Mouse (Mus musculus) liver, embryonic 16.5 days (tissue): ENCODE measurements at regions not wholly inside any gene's neighbourhood (a gene's known extent, or its start where the extent isn't known, plus 50 kb on each side); places are given as distances from the start of the nearest gene placed in this dataset.
"Not testable (repeated sequence)": the region's sequence is repeated elsewhere in the genome, so short reads cannot be mapped to it uniquely, and the experiment has no call there.

Experiments
- ATAC-seq: fragments of 200-750 bp; cut with Nextera tagmentation; 2 replicates; pipeline ENCODE4 v1.8.0; 2017; ENCODE audit warnings: low read depth, mild to moderate bottlenecking, moderate number of reproducible peaks, moderate library complexity
- H3K27ac ChIP-seq: fragments of 300-500 bp; sonication (generic); 2 replicates; pipeline ENCODE4 v1.5.1; 2014; ENCODE audit warnings: mild to moderate bottlenecking, low read length
- H3K27me3 ChIP-seq: fragments of 300-500 bp; sonication (generic); 2 replicates; pipeline ENCODE4 v1.6.1; 2014; ENCODE audit warnings: low read depth, low read length, mixed read lengths; ENCODE audit not compliant: control insufficient read depth, insufficient read depth
- H3K36me3 ChIP-seq: fragments of 300-500 bp; sonication (generic); 2 replicates; pipeline ENCODE4 v1.6.1; 2014; ENCODE audit warnings: mild to moderate bottlenecking; ENCODE audit not compliant: control insufficient read depth, insufficient read depth
- H3K4me1 ChIP-seq: fragments of 300-500 bp; sonication (generic); 2 replicates; pipeline ENCODE4 v1.6.1; 2014; ENCODE audit warnings: low read depth, low read length, mixed read lengths; ENCODE audit not compliant: control insufficient read depth
- H3K4me2 ChIP-seq: fragments of 300-500 bp; sonication (generic); 2 replicates; pipeline ENCODE4 v1.6.1; 2014; ENCODE audit warnings: low read depth, low read length, mixed read lengths
- H3K4me3 ChIP-seq: fragments of 300-500 bp; sonication (generic); 2 replicates; pipeline ENCODE4 v1.5.1; 2014; ENCODE audit warnings: low read depth, mild to moderate bottlenecking, low read length
- H3K9ac ChIP-seq: fragments of 300-500 bp; sonication (generic); 2 replicates; pipeline ENCODE4 v1.6.1; 2014; ENCODE audit warnings: low read depth, low read length
- H3K9me3 ChIP-seq: fragments of 300-500 bp; sonication (generic); replicated peaks from 2 replicates; pipeline ENCODE4 v1.6.1; 2016; ENCODE audit warnings: low read length; ENCODE audit not compliant: control insufficient read depth
- WGBS: fragments of 180-500 bp; shearing (Covaris S2); extraction: QIAGEN DNeasy Blood & Tissue Kit; methylation state at CpG from one replicate; pipeline ENCODE4 v1.1.7; 2014; ENCODE audit not compliant: insufficient replicate concordance; 5-methylcytosine and 5-hydroxymethylcytosine counted together

GRCm38 (mm10) chr11:20390622-20391021 is 58.1 kb upstream of the Slc1a4 start:
- no peaks in the 10 kb centered on the region for H3K36me3 ChIP-seq
- WGBS = 56% methylated on average over 3 of the region's 3 CpGs
- no peak overlapping the region for H3K27ac ChIP-seq
- H3K4me1 ChIP-seq = no peaks in the 10 kb centered on the region
- no peak overlapping the region for H3K4me3 ChIP-seq
- H3K27me3 ChIP-seq = no peaks in the 10 kb centered on the region
- H3K9ac ChIP-seq = no peak overlapping the region
- no peak for ATAC-seq
- H3K4me2 ChIP-seq = no peak overlapping the region
- H3K9me3 ChIP-seq = peaks cover 3% of the 10 kb centered on the region

DNA sequence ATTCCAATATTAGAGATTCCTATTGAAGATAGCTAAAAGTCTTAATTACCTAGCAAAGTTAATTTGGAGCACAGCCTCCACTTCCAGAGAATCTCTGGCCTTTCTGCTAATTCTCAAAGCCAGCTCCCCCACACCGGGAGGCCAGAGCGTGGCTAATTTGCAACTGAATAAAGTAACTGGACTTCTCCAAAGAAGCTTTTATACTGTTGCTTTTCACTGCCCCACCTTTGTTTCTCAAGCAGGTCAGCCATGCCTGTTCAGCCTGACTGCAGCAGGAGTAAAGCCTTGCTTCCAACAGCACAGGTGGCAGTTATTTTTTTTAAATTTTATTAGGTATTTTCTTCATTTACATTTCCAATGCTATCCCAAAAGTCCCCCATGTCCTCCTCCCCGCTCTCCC is 60.8 kb upstream of the Slc1a4 start:
- not testable (repeated sequence) for H3K4me1 ChIP-seq, H3K4me3 ChIP-seq, H3K27ac ChIP-seq, H3K36me3 ChIP-seq, ATAC-seq, H3K9ac ChIP-seq, H3K9me3 ChIP-seq, H3K4me2 ChIP-seq, H3K27me3 ChIP-seq
- 80% methylated on average over 3 of the region's 3 CpGs for WGBS

DNA sequence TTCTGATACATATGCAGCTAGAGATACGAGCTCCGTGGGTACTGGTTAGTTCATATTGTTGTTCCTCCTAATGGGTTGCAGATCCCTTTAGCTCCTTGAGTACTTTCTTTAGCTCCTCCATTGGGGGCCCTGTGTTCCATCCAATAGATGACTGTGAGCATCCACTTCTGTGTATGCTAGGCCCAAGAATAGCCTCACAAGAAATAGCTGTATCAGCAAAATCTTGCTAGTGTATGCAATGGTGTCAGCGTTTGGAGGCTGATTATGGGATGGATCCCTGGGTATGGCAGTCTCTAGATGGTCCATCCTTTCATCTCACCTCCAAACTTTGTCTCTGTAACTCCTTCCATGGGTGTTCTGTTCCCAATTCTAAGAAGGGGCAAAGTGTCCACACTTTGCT is 61.3 kb upstream of the Slc1a4 start:
- ATAC-seq, H3K27ac ChIP-seq, H3K9me3 ChIP-seq, H3K4me3 ChIP-seq, H3K9ac ChIP-seq, H3K27me3 ChIP-seq, H3K4me1 ChIP-seq, H3K4me2 ChIP-seq, H3K36me3 ChIP-seq: not testable (repeated sequence)
- WGBS = 76% methylated on average over 3 of the region's 3 CpGs

DNA sequence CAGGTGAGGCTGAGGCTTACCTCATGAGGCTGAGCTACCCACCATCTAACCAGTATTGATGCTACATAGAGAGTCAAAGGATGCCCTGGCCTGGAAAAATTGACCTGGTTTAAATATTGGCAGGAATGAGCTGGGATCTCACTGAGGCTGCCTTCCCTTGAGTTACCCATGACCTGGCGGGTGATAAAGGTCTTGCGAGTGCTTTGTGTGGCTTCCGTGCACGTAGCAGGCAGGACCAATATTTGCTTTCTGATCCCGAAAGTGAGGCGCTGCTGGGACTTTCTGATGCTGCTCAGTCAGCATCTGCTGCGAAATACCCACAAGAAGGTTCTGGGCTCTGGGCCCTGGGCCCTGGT is 63.3 kb upstream of the Slc1a4 start:
- Histone ChIP-seq H3K27me3 (no peaks in the 10 kb centered on the region), H3K9me3 (peaks cover 3% of the 10 kb centered on the region), H3K4me2 (no peak overlapping the region), H3K4me1 (no peaks in the 10 kb centered on the region; the same call in 1 of the 2 replicates), H3K36me3 (no peaks in the 10 kb centered on the region), H3K9ac (no peak overlapping the region), H3K27ac (peak overlapping the region; percentile 83), H3K4me3 (no peak overlapping the region)
- WGBS = 57% methylated on average over 7 of the region's 7 CpGs
- peak; percentile 82 for ATAC-seq

DNA sequence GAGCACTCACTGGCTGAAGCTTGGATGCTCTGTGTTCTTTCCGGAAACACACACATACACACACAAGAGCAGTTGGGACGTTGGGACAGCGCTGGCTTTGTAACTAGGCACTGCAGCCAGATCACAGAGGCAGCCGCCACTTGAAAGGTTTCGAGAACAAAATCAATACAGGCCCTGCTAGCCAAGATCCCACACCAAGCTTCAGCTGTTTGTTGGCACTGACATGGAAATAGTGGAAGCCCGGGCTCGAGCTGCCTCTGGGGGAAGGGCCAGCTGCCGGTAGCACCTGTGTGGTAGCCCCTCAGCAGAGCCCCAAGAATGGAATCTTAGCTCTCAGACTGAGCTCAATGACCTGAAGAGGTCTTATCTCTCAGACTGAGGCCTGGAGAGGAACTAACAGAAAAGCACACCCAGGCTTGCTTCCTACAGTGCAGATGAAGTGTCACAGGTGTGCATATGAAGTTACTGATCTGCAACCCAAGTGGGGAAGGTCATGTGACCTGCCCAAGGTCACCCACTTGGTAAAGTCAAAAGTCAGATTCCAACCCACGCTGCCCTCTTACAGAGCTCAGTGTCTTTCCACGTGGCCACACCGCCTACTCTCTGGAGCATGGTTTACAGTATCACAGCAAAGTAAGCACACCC is 63.8 kb upstream of the Slc1a4 start:
- Histone ChIP-seq H3K9me3 (peaks cover 1% of the 10 kb centered on the region), H3K4me1 (no peaks in the 10 kb centered on the region; the same call in 1 of the 2 replicates), H3K4me2 (no peak overlapping the region), H3K27ac (peak overlapping the region; percentile 83), H3K36me3 (no peaks in the 10 kb centered on the region), H3K4me3 (no peak overlapping the region), H3K9ac (no peak overlapping the region), H3K27me3 (no peaks in the 10 kb centered on the region)
- ATAC-seq = peak; percentile 66
- 53% methylated on average over 11 of the region's 11 CpGs for WGBS

DNA sequence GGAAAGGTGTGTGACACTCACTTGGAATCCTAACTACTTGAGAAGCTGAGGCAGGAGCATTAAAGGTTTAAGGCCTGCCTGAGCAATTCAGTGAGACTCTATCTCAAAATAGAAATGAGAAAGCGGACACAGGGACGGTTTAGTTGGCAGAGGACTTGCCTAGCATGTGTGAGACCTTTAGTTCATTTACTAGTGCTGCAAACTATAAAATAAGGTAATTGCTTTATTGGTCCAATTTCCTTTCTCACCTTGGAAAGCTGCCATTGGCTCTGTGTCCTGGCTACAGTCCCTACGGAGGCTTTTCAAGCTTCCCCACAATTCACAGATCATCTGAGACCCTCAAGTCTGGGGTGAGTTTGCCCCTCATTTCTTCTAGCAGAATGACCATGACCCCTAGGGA is 64.4 kb upstream of the Slc1a4 start:
- H3K4me2 ChIP-seq = no peak overlapping the region
- H3K27ac ChIP-seq = peak overlapping the region; percentile 83; the same call in 1 of the 2 replicates
- no peaks in the 10 kb centered on the region for H3K27me3 ChIP-seq
- ATAC-seq = no peak
- 67% methylated on average over 3 of the region's 3 CpGs for WGBS
- no peaks in the 10 kb centered on the region for H3K36me3 ChIP-seq
- H3K9ac ChIP-seq = no peak overlapping the region
- no peaks in the 10 kb centered on the region; the same call in 1 of the 2 replicates for H3K4me1 ChIP-seq
- H3K4me3 ChIP-seq = no peak overlapping the region
- H3K9me3 ChIP-seq = no peaks in the 10 kb centered on the region

DNA sequence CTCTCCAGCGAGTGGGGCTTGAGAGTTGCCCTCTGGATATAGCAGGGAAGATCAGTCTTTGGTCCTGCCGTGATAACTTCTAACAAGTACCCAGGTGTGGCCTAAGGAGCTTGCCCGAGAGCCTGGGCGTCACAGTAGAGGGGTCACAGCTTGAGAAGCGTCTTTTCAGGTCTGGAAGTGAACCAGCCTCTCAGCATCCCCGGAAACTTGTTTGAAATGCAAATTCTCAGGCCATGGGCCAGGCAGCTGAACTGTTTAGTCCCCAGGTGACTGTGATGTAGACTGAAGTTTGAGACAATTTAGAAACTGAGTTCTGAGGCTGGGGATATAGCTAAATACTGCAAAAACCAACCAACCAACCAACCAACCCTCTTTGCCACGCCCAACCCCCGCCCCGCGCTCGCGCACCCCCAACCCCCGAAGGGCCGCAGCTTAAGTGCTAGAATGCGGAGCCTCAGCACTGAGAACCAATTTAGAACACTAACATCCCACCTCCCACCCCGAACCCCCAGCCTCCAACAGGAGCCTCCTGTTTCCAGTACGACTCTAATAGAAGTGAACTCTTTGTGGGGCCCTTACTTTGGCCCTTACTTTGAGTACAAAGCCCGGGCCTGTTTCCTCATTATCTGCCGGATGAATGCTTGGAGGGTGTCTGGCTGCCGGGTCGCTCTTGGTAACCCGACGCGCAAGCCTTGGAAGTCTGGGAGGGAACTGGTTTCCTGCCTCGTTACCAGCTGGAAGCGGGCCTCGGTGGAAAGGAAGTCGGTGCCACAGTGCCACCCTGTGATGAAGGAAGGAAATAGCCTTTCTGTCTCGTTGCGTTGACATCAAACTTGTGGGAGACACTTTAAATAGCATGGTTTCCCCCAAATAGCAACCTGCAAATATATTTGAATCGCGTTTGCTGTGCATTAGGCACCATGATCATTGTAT is 68.1 kb upstream of the Slc1a4 start:
- Histone ChIP-seq H3K4me1 (no peaks in the 10 kb centered on the region; the same call in 1 of the 2 replicates), H3K27ac (no peak overlapping the region), H3K4me2 (peak overlapping the region; percentile 59), H3K4me3 (peak overlapping the region; percentile 32), H3K9ac (peak overlapping the region; percentile 22; the same call in 1 of the 2 replicates), H3K27me3 (no peaks in the 10 kb centered on the region), H3K9me3 (no peaks in the 10 kb centered on the region), H3K36me3 (no peaks in the 10 kb centered on the region)
- ATAC-seq = no peak
- 16% methylated on average over 32 of the region's 32 CpGs for WGBS

GRCm38 (mm10) chr11:20403456-20403855 is 70.9 kb upstream of the Slc1a4 start:
- H3K4me2 ChIP-seq = no peak overlapping the region
- H3K27ac ChIP-seq = no peak overlapping the region
- H3K9ac ChIP-seq = no peak overlapping the region
- 38% methylated on average over 3 of the region's 3 CpGs for WGBS
- H3K4me1 ChIP-seq = no peaks in the 10 kb centered on the region
- H3K27me3 ChIP-seq = no peaks in the 10 kb centered on the region
- no peak overlapping the region for H3K4me3 ChIP-seq
- no peaks in the 10 kb centered on the region for H3K36me3 ChIP-seq
- no peaks in the 10 kb centered on the region for H3K9me3 ChIP-seq
- ATAC-seq = no peak

DNA sequence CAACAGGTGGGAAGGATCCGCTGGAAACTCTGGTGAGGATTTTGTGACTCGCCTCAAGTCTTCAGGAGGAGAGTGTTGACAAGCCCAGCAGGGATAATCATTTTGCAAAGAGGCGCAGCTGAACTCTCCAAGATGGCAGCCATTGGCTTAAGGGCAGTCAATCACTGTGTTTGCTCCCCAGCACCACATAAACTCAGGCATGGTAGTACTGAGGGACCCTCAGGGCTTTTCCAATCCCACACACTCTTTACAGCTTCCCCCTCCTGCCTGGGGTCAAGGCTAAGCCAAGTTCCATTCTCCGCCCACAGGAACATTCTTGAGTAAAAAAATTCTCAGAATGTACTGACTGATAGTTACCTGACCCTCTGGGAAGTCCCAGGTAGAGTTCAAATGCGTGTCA is 72.0 kb upstream of the Slc1a4 start:
- H3K9ac ChIP-seq = no peak overlapping the region

More for the DNA sequence above, 72.0 kb upstream of the Slc1a4 start:
- Histone ChIP-seq H3K4me2 (no peak overlapping the region), H3K4me1 (no peaks in the 10 kb centered on the region), H3K9me3 (no peaks in the 10 kb centered on the region), H3K4me3 (no peak overlapping the region), H3K36me3 (no peaks in the 10 kb centered on the region), H3K27ac (no peak overlapping the region), H3K27me3 (no peaks in the 10 kb centered on the region)
- no peak for ATAC-seq
- 49% methylated on average over 5 of the region's 5 CpGs for WGBS
